Mouse (Mus musculus) right cerebral cortex, postnatal 36 days (tissue): ENCODE results near the gene Maml3.

Source experiments
- DNase-seq, 2 experiments: peaks; one replicate each; pipeline ENCODE4 v3.0.0; 2022; ENCODE audit warnings: low spot score in 2 of 2, mixed read lengths in 1 of 2

Gene Maml3

GRCm38 (mm10) chr3:51954441-51954840 lies 150.4 kb downstream of the Maml3 start:
- no peak for DNase-seq

- DNase-seq: no peak
These were observed 150.9 kb downstream of the Maml3 start for GRCm38 (mm10) chr3:51953927-51954326.

GRCm38 (mm10) chr3:51952728-51953623 lies 151.9 kb downstream of the Maml3 start:
- DNase-seq: no peak

GRCm38 (mm10) chr3:51952267-51952666 lies 152.6 kb downstream of the Maml3 start:
- no peak for DNase-seq

- DNase-seq: no peak
These were observed 155.2 kb downstream of the Maml3 start for GRCm38 (mm10) chr3:51949651-51950050.

- no peak for DNase-seq
These were observed 157.7 kb downstream of the Maml3 start for GRCm38 (mm10) chr3:51947168-51947567.

GRCm38 (mm10) chr3:51943642-51944041 lies 161.2 kb downstream of the Maml3 start:
- no peak for DNase-seq

GRCm38 (mm10) chr3:51941781-51942180 lies 163.1 kb downstream of the Maml3 start:
- DNase-seq: peak; percentile 29 to 60

GRCm38 (mm10) chr3:51939864-51940263 lies 165.0 kb downstream of the Maml3 start:
- DNase-seq: no peak

GRCm38 (mm10) chr3:51939054-51939453 lies 165.8 kb downstream of the Maml3 start:
- no peak for DNase-seq

- no peak for DNase-seq
These were observed 167.7 kb downstream of the Maml3 start for GRCm38 (mm10) chr3:51937176-51937575.

- DNase-seq: no peak
These were observed 170.1 kb downstream of the Maml3 start for GRCm38 (mm10) chr3:51934531-51935485.

GRCm38 (mm10) chr3:51928188-51928587 lies 176.7 kb downstream of the Maml3 start:
- DNase-seq: no peak

- no peak for DNase-seq
These were observed 177.3 kb downstream of the Maml3 start for GRCm38 (mm10) chr3:51927591-51927990.

- no peak for DNase-seq
These were observed 177.8 kb downstream of the Maml3 start for GRCm38 (mm10) chr3:51927043-51927442.

- DNase-seq: no peak
These were observed 179.1 kb downstream of the Maml3 start for GRCm38 (mm10) chr3:51925758-51926157.

GRCm38 (mm10) chr3:51924636-51925035 lies 180.2 kb downstream of the Maml3 start:
- DNase-seq: no peak

GRCm38 (mm10) chr3:51923800-51924199 lies 181.1 kb downstream of the Maml3 start:
- no peak for DNase-seq

- no peak for DNase-seq
These were observed 188.0 kb downstream of the Maml3 start for GRCm38 (mm10) chr3:51916902-51917301.

- peak; percentile 79 to 91 for DNase-seq
These were observed 188.6 kb downstream of the Maml3 start for GRCm38 (mm10) chr3:51916060-51916870.

- DNase-seq: no peak
These were observed 189.5 kb downstream of the Maml3 start for GRCm38 (mm10) chr3:51915415-51915814.
